Mouse (Mus musculus) midbrain, embryonic 12.5 days (tissue): ENCODE measurements around the gene Gorasp2. TPM values are rescaled to one million over a fixed set of nuclear protein-coding genes. Genes with fewer than 3 reads are reported as not detected.

Experiments
- ATAC-seq: fragments of 200-750 bp; cut with Nextera tagmentation; 2 replicates; pipeline ENCODE4 v1.8.0; 2017; ENCODE audit warnings: low read depth, moderate TSS enrichment, moderate library complexity; ENCODE audit not compliant: low FRiP score
- H3K27ac ChIP-seq: fragments of 300-500 bp; sonication (generic); replicated peaks from 2 replicates; pipeline ENCODE4 v1.5.1; 2016; ENCODE audit warnings: mild to moderate bottlenecking
- H3K27me3 ChIP-seq: fragments of 300-500 bp; sonication (generic); 2 replicates; pipeline ENCODE4 v1.6.1; 2016; ENCODE audit warnings: mild to moderate bottlenecking
- H3K36me3 ChIP-seq: fragments of 300-500 bp; sonication (generic); 2 replicates; pipeline ENCODE4 v1.6.1; 2016
- H3K4me1 ChIP-seq: fragments of 300-500 bp; sonication (generic); 2 replicates; pipeline ENCODE4 v1.6.1; 2016
- H3K4me2 ChIP-seq: fragments of 300-500 bp; sonication (generic); replicated peaks from 2 replicates; pipeline ENCODE4 v1.6.1; 2016; ENCODE audit warnings: mild to moderate bottlenecking, moderate library complexity
- H3K4me3 ChIP-seq: fragments of 300-500 bp; sonication (generic); 2 replicates; pipeline ENCODE4 v1.5.1; 2016; ENCODE audit warnings: mild to moderate bottlenecking
- H3K9ac ChIP-seq: fragments of 300-500 bp; sonication (generic); replicated peaks from 2 replicates; pipeline ENCODE4 v1.6.1; 2016; ENCODE audit warnings: mild to moderate bottlenecking, moderate library complexity
- H3K9me3 ChIP-seq: fragments of 300-500 bp; sonication (generic); 2 replicates; pipeline ENCODE4 v1.6.1; 2016; ENCODE audit warnings: mild to moderate bottlenecking
- WGBS: fragments of 180-500 bp; shearing (Covaris S2); methylation state at CpG from one replicate; pipeline ENCODE4 v1.1.7; 2016; 5-methylcytosine and 5-hydroxymethylcytosine counted together
- polyA plus RNA-seq: library from polyadenylated mRNA; unstranded; fragments of >200 nt; fragmentation: Nextera tagmentation; extraction: Ambion mirVana; gene quantifications from 2 replicates; pipeline ENCODE4 v1.2.1, GENCODE M21; 2016

Gorasp2 gene
- polyA plus RNA-seq, 1 experiment from 2014 or later, result 137 TPM

GRCm38 (mm10) chr2:70667016-70667415, 5.6 kb downstream of the Gorasp2 start:
- Histone ChIP-seq H3K9me3 (no peaks in the 10 kb centered on the region), H3K4me3 (no peak overlapping the region), H3K4me2 (no peak overlapping the region), H3K9ac (no peak overlapping the region), H3K4me1 (peaks cover 14% of the 10 kb centered on the region), H3K27ac (no peak overlapping the region), H3K36me3 (no peaks in the 10 kb centered on the region), H3K27me3 (no peaks in the 10 kb centered on the region)
- WGBS, result 93% methylated on average over 7 of the region's 7 CpGs
- ATAC-seq, result no peak

- Histone ChIP-seq H3K4me2 (no peak overlapping the region), H3K9ac (no peak overlapping the region), H3K27me3 (no peaks in the 10 kb centered on the region), H3K9me3 (no peaks in the 10 kb centered on the region), H3K36me3 (no peaks in the 10 kb centered on the region), H3K4me1 (no peaks in the 10 kb centered on the region), H3K27ac (no peak overlapping the region), H3K4me3 (no peak overlapping the region)
- ATAC-seq, result no peak
- 80% methylated on average over 2 of the region's 2 CpGs for WGBS
These were observed 7.9 kb downstream of the Gorasp2 start for GRCm38 (mm10) chr2:70669241-70669640.

GRCm38 (mm10) chr2:70669896-70670295, 8.5 kb downstream of the Gorasp2 start:
- no peak for ATAC-seq
- H3K9ac ChIP-seq, result no peak overlapping the region
- WGBS, result 74% methylated on average over 2 of the region's 2 CpGs
- H3K27ac ChIP-seq, result no peak overlapping the region
- no peak overlapping the region for H3K4me3 ChIP-seq
- H3K4me1 ChIP-seq, result no peaks in the 10 kb centered on the region
- no peaks in the 10 kb centered on the region for H3K9me3 ChIP-seq
- no peak overlapping the region for H3K4me2 ChIP-seq
- H3K36me3 ChIP-seq, result no peaks in the 10 kb centered on the region
- H3K27me3 ChIP-seq, result no peaks in the 10 kb centered on the region

- Histone ChIP-seq H3K9me3 (no peaks in the 10 kb centered on the region), H3K4me3 (no peak overlapping the region), H3K4me1 (no peaks in the 10 kb centered on the region), H3K4me2 (no peak overlapping the region), H3K36me3 (no peaks in the 10 kb centered on the region), H3K27me3 (no peaks in the 10 kb centered on the region), H3K27ac (no peak overlapping the region), H3K9ac (no peak overlapping the region)
- 92% methylated on average over 2 of the region's 2 CpGs for WGBS
- ATAC-seq, result no peak
These were observed 11.1 kb downstream of the Gorasp2 start for GRCm38 (mm10) chr2:70672476-70672875.

- Histone ChIP-seq H3K4me1 (no peaks in the 10 kb centered on the region), H3K9ac (no peak overlapping the region), H3K27ac (no peak overlapping the region), H3K4me3 (no peak overlapping the region), H3K4me2 (no peak overlapping the region), H3K9me3 (no peaks in the 10 kb centered on the region), H3K27me3 (no peaks in the 10 kb centered on the region), H3K36me3 (peaks cover 8% of the 10 kb centered on the region)
- no peak for ATAC-seq
- WGBS, result 84% methylated on average over 7 of the region's 7 CpGs
These were observed 12.2 kb downstream of the Gorasp2 start for GRCm38 (mm10) chr2:70673445-70674126.

GRCm38 (mm10) chr2:70682324-70682723, 20.9 kb downstream of the Gorasp2 start:
- Histone ChIP-seq H3K9me3 (no peaks in the 10 kb centered on the region), H3K4me2 (no peak overlapping the region), H3K36me3 (peaks cover 84% of the 10 kb centered on the region), H3K27me3 (no peaks in the 10 kb centered on the region), H3K9ac (no peak overlapping the region), H3K4me3 (no peak overlapping the region), H3K4me1 (no peaks in the 10 kb centered on the region), H3K27ac (no peak overlapping the region)
- 87% methylated on average over 2 of the region's 2 CpGs for WGBS
- no peak for ATAC-seq

GRCm38 (mm10) chr2:70688454-70689078, 27.2 kb downstream of the Gorasp2 start:
- Histone ChIP-seq H3K27me3 (no peaks in the 10 kb centered on the region), H3K36me3 (peaks cover 79% of the 10 kb centered on the region), H3K4me1 (no peaks in the 10 kb centered on the region), H3K4me2 (no peak overlapping the region), H3K27ac (no peak overlapping the region), H3K4me3 (no peak overlapping the region), H3K9ac (no peak overlapping the region), H3K9me3 (no peaks in the 10 kb centered on the region)
- 94% methylated on average over 21 of the region's 21 CpGs for WGBS
- no peak for ATAC-seq

- H3K27ac ChIP-seq, result no peak overlapping the region
- no peak for ATAC-seq
- no peak overlapping the region for H3K4me2 ChIP-seq
- H3K4me3 ChIP-seq, result no peak overlapping the region
- H3K4me1 ChIP-seq, result no peaks in the 10 kb centered on the region
- H3K36me3 ChIP-seq, result peaks cover 63% of the 10 kb centered on the region
- no peaks in the 10 kb centered on the region for H3K9me3 ChIP-seq
- H3K9ac ChIP-seq, result no peak overlapping the region
- WGBS, result 85% methylated on average over 11 of the region's 11 CpGs
- H3K27me3 ChIP-seq, result no peaks in the 10 kb centered on the region
These were observed 28.8 kb downstream of the Gorasp2 start for GRCm38 (mm10) chr2:70690195-70690594.

GRCm38 (mm10) chr2:70695712-70696111, 34.3 kb downstream of the Gorasp2 start:
- Histone ChIP-seq H3K36me3 (peaks cover 12% of the 10 kb centered on the region), H3K27me3 (no peaks in the 10 kb centered on the region), H3K4me2 (no peak overlapping the region), H3K9me3 (no peaks in the 10 kb centered on the region), H3K4me3 (no peak overlapping the region), H3K27ac (no peak overlapping the region), H3K9ac (no peak overlapping the region), H3K4me1 (no peaks in the 10 kb centered on the region; the same call in 1 of the 2 replicates)
- 84% methylated on average over 10 of the region's 10 CpGs for WGBS
- no peak for ATAC-seq

- H3K9ac ChIP-seq, result no peak overlapping the region
- WGBS, result 89% methylated on average over 3 of the region's 3 CpGs
- H3K27ac ChIP-seq, result no peak overlapping the region
- 0 out of 2 replicates have a peak, but pooled peaks cover 3% of the 10 kb centered on the region for H3K27me3 ChIP-seq
- no peaks in the 10 kb centered on the region for H3K9me3 ChIP-seq
- no peak overlapping the region for H3K4me3 ChIP-seq
- no peaks in the 10 kb centered on the region for H3K36me3 ChIP-seq
- H3K4me2 ChIP-seq, result no peak overlapping the region
- H3K4me1 ChIP-seq, result peaks cover 5% of the 10 kb centered on the region; the same call in 1 of the 2 replicates
- ATAC-seq, result no peak
These were observed 39.5 kb downstream of the Gorasp2 start for GRCm38 (mm10) chr2:70700851-70701250.

- Histone ChIP-seq H3K9ac (no peak overlapping the region), H3K27me3 (0 out of 2 replicates have a peak, but pooled peaks cover 3% of the 10 kb centered on the region), H3K4me3 (no peak overlapping the region), H3K27ac (no peak overlapping the region), H3K9me3 (no peaks in the 10 kb centered on the region), H3K4me2 (no peak overlapping the region), H3K4me1 (peaks cover 5% of the 10 kb centered on the region; the same call in 1 of the 2 replicates), H3K36me3 (no peaks in the 10 kb centered on the region)
- 74% methylated on average over 9 of the region's 9 CpGs for WGBS
- ATAC-seq, result no peak
These were observed 40.2 kb downstream of the Gorasp2 start for GRCm38 (mm10) chr2:70701571-70701970.

GRCm38 (mm10) chr2:70702403-70702802, 41.0 kb downstream of the Gorasp2 start:
- no peak overlapping the region for H3K9ac ChIP-seq
- H3K9me3 ChIP-seq, result no peaks in the 10 kb centered on the region
- H3K27me3 ChIP-seq, result 0 out of 2 replicates have a peak, but pooled peaks cover 3% of the 10 kb centered on the region
- H3K36me3 ChIP-seq, result no peaks in the 10 kb centered on the region
- ATAC-seq, result no peak
- no peak overlapping the region for H3K4me2 ChIP-seq
- H3K4me1 ChIP-seq, result peaks cover 5% of the 10 kb centered on the region; the same call in 1 of the 2 replicates
- no peak overlapping the region for H3K4me3 ChIP-seq
- H3K27ac ChIP-seq, result no peak overlapping the region
- WGBS, result 54% methylated on average over 5 of the region's 5 CpGs
